Mouse (Mus musculus) gastrocnemius, postnatal 25 days (tissue): ENCODE measurements around the gene Igsf21. TPM values are rescaled to one million over a fixed set of nuclear protein-coding genes. Genes with fewer than 3 reads are reported as not detected.

ENCODE experiments used
- DNase-seq: peaks from one replicate; pipeline ENCODE4 v3.0.0; 2022
- total RNA-seq, 2 experiments: library from RNA; stranded (reverse); gene quantifications; 1 replicate in 1 of 2; 2 replicates in 1 of 2; pipeline ENCODE4 v1.2.3; 2021

The Igsf21 gene
- total RNA-seq, 2 experiments from 2014 or later = 0.13 TPM; not detected in 1

GRCm38 (mm10) chr4:140192276-140193002 lies 54.1 kb downstream of the Igsf21 start:
- no peak for DNase-seq

DNA sequence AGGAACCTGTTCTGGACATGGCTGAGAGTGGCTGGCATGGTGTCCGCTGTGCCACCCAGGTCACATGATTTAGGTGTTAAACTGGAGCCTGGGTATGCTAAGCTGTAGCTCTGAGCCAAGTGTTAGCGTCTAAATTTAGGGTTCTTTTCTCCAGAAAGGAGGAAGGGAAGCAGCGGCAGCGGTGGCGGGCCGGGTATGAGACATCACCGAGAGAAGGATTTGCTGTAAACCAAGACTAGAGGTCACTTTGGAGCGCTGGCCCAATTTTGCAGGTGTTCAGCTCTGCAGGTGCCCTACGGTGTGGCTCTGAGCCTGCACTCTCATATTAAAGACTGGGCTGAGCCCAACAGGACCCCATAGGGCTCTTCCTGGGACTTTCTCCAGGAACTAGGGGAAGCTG lies 57.0 kb downstream of the Igsf21 start:
- no peak for DNase-seq

- DNase-seq = no peak
These were observed 58.0 kb downstream of the Igsf21 start for GRCm38 (mm10) chr4:140188626-140189025.

DNA sequence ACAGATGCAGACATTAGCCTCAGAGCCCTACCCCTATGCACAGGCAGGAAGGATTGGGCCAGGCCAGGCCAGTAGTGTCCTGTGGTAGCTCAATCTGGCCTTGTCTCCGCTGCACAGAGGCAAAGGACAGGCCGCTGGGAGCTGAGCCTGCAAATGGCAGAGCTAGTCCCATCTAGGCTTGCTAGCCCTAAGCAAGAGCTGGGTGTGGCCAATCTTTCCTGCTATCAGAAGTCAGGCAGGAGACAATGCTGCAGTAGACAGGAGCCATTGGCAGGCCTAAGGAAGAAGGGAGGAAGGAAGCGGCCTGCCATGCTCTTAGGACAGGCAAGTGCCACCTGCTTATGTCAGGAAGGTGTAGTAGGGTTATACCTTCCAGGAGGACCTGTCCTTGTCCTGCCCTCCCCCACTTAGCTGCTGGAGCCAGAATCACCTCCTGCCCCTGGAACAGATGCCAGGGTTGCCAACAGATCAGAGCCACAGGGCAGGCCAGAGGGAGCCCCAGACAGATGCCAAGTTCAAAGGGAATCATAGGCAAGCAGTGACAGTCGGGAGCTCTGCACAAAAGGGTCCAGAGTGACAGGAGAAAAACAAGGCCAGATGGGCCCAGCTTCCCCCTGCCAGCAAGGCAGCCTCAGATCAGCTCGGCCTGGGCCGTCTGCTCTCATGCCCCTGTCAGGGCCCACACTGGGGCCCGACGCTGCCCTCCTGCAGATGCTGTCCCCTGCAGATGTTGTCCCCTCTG lies 59.0 kb downstream of the Igsf21 start:
- no peak for DNase-seq

DNA sequence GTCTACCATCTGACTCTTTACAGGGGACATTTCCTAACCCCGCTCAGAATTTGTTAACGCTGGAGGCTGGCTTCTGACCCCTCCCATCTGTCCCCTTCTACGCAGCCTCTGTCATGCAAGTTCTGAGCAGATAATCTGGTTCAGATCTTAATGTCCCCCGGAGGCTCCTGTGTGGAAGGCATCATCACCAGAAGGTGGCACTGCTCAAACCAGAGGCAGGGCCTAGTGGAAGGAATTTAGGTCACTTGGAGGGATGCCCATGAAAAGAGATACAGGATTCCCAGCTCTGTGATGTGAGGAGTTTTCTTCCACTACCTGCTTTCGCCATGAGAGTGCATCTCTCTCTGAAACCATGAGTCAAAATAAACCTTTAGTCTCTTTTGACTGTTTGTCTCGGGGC lies 67.0 kb downstream of the Igsf21 start:
- DNase-seq = no peak

DNA sequence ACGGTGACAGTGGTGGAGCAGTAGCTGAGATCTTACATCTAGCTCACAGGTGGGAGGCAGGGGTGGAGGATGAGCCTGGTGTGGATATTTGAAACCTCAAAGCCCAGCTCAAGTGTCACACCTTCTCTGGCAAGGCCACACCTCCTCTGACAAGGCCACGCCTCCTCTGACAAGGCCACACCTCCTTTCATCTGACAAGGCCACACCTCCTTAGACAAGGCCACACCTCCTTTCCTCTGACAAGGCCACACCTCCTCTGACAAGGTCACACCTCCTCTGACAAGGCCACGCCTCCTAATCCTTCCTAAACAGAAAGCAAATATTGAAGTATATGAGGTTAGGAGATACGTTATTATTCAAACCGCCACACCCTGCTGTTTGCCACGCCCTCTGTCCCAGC lies 69.5 kb downstream of the Igsf21 start:
- DNase-seq = no peak

DNA sequence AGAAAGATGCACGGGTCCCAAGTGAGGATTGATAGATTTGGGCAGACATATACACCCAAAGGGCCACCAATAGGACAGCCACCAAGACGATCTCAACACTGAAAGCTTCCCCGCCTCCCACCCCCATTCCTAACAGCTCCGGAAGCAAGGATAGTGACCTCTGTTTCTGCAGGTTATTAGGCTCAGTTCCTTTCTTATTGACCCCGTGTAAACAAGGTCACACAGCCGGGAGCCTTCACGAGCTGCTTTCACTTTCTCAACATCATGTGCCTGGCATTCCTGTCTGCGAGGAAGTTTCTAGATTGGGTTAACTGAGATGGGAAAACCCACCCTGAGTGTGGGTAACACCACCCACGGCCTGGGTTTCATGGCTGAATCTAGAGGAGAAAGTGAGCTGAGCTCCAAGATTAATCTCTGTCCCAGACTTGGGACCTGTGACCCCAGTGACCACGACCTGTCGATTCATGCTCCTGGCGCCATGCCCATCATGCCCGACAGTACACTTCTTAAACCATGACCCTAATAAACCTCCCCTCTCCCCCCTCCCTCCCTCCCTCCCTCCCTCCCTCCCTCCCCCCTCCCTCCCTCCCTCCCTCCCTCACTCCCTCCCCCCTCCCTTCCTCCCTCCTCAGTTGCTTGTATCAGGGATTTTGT lies 72.7 kb downstream of the Igsf21 start:
- DNase-seq = no peak

- DNase-seq = no peak
These were observed 73.5 kb downstream of the Igsf21 start for GRCm38 (mm10) chr4:140173084-140173483.

DNA sequence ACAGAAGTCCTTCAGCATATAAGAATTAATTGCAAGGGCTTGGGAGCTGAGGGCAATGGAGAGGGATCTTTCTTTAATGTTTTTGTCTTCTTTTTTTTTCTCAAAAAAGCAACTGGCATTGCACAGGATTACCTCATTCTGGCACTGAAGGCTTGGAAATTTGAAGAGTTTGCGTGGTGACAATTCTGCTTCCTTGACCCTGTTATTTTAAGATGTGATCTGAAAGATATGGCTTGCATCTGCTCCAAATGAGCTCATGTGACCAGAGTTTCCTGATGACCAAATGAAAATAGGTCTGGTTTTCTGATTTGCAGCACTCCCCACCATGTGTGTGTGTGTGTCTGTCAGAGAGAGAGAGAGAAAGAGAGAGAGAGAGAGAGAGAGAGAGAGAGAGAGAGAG lies 74.7 kb downstream of the Igsf21 start:
- no peak for DNase-seq

DNA sequence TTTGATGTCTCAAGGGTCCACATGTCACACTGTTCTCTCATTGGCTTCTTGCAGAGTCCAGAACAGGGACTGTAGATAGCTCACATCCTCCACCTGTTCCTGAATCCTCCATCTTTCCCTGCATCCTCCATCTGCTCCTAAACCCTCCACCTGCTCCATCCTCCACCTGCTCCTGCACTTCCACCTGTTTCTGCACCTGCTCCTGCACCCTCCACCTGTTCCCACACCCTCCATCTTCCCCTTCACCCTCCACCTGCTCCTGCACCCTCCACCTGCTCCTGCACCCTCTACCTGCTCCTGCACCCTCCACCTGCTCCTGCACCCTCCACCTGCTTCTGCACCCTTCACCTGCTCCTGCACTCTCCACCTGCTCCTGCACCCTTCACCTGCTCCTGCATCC lies 75.4 kb downstream of the Igsf21 start:
- DNase-seq = no peak

- DNase-seq = no peak
These were observed 80.7 kb downstream of the Igsf21 start for GRCm38 (mm10) chr4:140165851-140166250.

DNA sequence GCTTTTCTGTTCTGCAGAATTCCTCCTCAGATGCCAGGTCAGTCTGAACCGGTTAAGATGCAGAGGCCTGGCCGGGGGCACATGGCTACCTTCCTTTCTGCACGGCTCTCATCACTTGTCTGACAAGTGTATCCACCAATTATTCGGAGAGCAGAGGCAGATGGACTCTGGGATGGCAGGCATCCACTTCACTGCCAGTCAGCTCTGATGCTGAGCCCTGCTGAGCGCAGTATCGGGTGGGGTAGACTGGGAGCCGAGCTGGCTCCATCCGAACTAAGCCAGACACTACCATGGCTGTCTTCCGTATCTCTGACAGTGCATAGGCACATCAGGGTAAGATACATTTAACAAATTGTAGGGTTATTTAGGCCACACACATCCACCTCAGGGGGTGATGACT lies 81.9 kb downstream of the Igsf21 start:
- DNase-seq = no peak

GRCm38 (mm10) chr4:140159617-140160016 lies 87.0 kb downstream of the Igsf21 start:
- no peak for DNase-seq

DNA sequence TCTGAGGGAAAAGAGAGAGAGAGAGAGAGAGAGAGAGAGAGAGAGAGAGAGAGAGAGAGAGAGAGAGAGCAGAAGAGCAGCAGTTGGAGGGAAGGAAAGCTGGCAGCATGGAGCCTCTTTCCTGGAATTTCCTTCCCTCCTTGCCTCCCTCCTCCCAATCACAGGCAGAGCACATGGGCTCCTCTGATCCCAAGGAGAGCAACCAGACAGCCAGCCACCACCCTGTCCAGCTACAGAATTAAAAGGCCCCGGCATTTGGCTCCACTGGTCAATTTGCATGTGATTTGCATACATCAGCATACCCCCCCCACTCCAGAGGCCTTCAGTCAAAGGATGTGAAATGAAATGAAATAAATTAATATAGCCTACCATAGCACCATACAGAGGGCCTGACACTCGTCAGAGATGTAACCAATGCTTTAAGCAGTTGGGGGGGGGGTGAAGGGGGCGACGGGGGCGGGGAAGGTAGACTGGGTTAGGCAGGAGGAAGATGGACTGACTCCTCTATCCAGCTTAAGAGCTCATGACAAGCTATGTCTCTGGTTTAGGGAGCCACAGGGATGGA lies 91.6 kb downstream of the Igsf21 start:
- DNase-seq = no peak

DNA sequence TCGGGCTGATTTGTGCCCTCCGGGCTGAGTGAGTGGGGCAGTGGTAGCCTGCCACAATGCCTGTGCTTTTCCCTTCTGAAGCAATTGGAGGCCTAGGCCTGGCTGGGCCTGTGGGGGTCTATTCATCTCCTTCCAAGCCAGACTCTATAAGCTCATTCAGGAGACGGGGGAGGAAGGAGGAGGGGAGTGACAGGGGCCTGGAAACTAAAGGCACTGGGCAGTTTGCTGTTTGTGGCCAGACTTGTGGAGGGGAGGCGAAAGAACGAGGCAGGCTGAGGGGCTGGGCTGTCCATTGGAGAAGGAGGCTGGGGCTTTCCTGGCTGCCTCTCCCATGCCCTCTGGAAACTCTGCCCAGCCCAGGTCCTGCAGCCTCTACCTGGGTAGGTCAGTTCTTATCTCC lies 92.1 kb downstream of the Igsf21 start:
- DNase-seq = no peak

DNA sequence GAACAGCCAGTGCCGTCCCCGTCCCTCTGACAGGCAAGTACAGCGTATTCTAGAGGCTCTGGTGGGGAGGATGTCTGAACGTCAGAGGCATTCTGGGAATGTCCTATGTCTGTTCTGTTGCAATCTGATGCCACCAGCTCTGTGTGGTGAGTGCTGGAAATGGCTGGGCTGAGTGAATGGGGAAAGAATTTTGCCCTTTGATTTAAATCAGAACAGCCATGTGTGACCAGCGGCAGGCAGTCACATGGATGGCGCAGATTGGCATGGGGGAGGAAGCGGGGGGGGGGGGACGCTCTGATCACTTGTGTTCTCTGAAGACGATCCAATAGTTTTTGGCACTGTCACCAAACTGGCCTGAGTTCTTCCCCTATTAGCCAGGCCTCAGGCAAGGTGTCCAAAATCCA lies 92.9 kb downstream of the Igsf21 start:
- DNase-seq = peak; percentile 29

DNA sequence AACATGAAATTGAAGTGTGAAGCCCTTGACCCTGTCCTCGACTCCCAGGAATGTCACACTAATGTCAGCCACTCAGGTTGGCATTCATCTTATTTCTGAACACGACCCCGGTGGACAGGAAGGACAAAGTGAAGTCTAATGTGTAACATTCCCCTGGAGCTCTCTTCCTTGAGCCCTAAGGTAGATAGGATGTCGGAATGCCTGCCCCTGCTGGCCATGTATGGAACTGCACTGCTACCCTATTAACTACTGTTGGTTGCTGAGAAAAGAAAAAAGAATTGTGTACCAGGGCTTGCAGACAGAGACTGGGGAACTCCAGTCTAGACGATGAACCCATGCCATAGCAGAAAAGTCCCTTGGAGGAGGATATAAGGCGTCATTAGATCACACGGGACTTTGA lies 93.5 kb downstream of the Igsf21 start:
- no peak for DNase-seq

DNA sequence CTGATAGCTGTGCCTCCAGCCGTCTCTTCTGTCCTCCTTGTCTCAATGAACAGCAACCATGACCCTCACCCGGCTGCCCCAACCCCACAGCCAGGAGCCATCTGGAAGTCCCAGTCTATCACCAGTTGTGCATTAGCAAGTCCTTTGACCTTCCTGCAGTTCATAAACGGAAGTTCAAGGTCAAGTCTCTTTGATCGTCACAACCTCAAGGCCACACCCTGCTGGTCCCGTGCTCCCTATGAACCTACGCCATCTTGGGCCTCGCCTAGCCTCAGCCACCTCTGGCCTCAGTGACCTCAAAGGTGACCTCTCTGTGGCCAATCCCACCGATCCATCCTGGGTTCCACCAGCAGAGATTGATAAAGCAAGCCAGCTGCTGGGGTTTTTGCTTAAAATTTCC lies 96.9 kb downstream of the Igsf21 start:
- DNase-seq = no peak

GRCm38 (mm10) chr4:140147857-140148695 lies 98.5 kb downstream of the Igsf21 start:
- no peak for DNase-seq

DNA sequence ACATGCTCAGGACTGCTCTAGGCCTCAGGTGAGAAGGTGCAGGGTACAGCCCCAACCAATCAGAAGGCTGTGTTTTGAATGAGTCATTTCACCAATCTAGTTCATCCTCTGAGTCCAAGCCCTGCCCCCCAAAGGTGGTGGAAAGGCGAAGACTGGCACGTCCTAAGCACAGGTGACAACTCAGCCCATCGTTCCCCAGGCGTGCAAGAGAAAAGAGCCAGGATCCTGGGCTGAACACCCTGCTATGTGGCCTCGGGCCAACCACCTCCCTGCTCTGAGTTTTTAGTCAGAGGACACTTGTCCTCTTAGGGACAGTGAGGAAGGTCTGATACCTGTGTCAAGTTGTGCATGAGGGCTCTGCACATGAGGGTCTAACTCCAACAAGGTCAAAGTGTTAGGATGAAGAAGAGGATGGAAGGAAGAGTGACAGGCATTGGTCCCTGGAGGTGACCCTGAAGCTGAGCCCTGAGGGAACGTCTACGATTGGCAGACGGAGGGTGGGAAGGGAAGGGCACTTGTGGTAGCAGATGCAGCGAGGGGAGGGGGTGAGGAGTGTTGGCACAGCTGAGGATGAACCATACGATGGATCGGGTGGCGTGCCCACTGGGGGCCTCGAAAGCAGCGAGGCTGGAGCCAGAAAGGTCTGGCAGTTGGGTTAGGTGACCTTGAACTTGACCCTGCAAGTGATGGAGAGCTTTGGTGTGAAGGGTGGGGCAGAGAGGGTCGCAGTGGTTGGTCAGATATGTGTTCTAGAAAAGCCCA lies 99.3 kb downstream of the Igsf21 start:
- DNase-seq = no peak

DNA sequence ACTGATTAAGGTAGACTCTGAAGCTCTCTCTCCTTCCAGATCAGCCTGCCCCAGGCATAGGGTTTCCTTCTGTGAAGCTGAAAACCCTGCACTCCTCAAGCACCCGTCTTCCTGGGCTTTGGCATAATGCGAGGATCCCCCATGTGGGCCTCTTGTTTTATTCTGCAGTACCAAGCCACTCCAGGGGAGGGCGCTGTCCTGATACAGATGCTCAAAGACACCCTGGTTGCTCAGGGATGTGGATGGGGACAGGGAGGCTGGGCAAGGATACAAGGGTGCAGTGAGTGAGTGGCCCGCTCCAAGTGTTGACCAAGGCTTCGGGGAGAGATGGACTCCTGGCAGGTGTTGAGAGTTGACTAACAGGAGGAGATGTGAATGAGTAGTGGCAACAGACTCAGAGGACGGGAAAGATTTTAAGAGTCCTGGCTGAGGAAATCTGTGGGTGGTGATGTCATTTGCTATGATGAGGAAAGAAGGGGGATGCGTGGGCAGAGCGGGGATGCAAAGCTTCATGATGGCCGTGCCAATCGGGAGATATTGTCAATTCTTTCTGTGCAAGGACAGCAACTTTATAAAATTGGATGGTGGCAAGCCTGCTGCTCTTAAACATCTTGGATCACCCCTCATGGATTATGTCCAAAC lies 102.6 kb downstream of the Igsf21 start:
- no peak for DNase-seq
